Mouse (Mus musculus) thymus, postnatal 25 days (tissue): ENCODE results near the gene Gm29776.

Experiments
- DNase-seq: peaks from one replicate; pipeline ENCODE4 v3.0.0; 2022

Gene Gm29776

DNA sequence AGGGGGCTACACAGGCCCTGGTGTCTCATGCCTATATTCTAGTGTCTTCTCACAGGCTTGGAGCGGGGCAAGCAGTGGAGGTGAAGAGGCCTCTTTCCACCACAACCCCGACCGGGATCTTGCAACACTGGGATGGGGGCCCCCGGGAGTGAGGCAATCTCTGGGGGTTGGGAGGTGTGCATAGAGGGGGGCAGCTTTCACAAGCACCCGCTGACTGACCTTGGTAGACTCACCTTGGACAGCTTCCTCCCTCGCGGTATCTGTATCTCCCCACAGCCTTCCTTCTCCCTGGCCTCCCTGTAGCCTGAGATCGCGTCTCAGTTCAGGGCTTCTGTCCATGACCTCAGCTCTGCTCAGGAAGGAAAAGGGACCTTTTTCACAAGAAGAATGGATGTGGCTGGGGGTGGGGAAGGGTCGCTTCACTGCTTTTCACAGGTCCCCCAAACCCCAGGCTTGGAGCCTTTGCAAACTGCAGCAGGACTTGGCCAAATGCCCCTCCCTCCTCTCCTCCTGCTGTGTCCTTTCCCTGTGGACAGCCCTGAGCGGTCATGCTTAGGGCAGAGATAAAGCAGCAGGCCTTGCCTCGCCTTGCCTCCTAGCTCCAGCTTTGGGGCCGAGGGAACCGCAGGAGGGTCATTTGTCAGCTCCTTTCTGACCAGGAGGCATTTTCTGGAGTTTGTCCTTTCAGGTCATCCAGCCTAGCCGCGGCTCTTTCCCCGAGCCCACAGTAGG lies 8.1 kb upstream of the Gm29776 start:
- no peak for DNase-seq

DNA sequence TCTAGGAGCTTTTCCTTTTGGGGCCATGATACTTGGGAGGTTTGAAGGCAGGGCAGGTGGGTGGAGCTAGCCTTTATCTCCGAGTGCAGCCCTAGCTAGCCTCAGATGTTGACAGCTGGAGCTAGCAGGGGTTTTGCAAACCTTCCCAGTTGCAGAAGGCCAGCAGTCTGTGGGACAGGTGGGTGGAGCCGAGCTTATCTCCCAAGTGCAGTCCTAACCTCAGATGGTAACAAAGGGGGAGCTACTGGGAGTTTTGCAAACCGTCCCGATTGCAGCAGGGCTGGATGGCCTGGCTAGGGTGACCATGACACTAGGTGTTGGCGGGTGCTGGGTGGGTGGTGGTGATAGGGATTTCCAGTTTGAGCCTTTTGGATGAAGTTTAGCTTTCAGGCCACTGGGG lies 7.2 kb upstream of the Gm29776 start:
- no peak for DNase-seq

GRCm38 (mm10) chr14:54703207-54703606 lies 4.6 kb upstream of the Gm29776 start:
- no peak for DNase-seq

GRCm38 (mm10) chr14:54701298-54701697 lies 2.7 kb upstream of the Gm29776 start:
- DNase-seq: peak; percentile 88

DNA sequence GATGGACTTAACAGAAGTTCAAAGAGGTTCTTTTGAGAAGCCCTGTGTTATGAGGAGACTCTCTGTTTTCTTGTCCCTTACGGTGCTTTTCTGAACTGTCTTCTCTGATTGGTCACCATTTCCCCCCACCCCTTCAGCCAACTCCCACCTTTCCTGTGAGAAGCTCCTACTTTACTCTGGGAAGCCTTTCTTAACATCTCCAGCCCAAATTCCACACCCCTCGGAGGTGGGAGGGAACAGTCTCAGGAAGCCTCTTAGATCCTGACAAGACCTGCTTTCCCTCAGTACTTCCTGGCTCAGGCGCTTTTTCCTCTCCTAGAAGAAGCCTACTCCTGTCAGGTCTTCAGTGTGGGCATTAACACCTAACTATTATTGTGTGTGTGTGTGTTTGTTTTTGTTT lies 953 bp upstream of the Gm29776 start:
- no peak for DNase-seq

GRCm38 (mm10) chr14:54696752-54697151 lies 1.9 kb downstream of the Gm29776 start:
- DNase-seq: no peak

GRCm38 (mm10) chr14:54695042-54695441 lies 3.6 kb downstream of the Gm29776 start:
- DNase-seq: no peak

DNA sequence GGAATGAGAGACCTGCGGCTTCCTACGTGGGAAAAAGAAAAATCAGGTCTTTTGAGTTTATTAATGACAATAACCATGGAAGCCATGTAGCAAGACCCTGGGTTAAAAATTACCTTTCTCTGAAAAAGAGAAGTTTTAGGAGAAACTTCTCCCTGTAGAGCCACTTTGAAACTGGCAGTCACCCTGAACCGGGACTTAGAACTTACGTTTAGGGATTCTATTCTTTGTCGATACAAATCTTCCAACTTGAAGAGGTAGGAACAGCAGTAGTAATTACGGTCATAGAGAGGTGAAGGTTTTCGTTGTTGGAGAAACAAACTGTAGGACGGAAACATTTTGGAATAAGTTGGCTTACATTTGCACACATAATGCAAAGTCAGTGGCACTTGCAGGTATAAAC lies 11.4 kb downstream of the Gm29776 start:
- no peak for DNase-seq

DNA sequence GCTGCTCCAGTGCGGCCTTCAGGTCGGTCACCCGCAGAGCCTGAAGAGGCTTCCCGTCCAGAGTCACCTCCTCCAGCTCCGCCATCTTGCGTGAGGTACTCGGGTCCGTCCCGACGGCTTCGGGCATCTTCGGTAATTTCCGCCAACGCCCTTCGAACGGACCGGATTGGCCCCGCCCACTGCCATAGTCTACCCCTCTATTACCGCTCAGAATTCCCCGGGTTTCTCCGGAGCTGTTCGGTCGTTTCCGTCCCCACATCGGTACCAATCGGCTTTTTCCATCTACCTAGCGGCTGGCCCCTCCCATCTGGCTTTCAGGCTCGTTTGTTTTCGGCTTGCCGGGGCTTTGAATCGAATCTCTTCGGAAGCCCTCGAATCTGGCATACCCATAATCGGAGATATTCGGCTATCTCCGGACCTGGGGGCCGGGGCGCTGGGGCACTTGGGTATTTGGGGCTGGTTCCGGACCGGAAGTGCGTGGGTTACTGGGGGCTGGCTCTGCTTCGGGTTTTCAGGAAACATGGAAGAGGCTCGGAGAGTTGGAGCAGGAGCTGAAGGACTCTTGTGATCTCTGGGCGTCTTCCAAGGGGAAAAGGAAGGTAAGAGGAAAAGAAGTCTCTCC lies 12.0 kb downstream of the Gm29776 start, which contains the start of gene Acin1:
Acin1 (minus strand) TSS at position 410 of the 622 bp plus-strand sequence.
- peak; percentile 100 for DNase-seq

DNA sequence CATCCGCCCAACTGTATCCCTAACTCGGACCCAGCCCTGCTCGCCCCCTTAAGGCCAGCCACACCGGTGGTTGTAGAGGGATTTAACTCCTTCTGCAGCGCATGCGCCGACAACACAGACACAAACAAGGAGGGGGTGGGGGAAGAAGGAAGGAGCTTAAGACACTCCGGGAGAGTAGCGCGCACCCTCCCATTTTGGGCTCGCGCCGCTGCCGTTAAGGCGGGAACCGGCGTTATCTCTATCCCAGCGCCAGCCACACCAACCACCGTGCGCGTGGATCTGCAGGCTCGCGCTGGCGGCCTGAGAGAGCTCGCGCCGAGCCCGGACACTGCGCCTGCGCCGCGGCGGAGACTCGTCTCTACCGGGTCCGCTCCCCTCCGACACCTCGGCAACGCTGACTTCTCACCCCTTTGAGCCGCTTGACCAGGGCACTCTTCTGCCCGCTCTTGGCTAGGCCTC lies 12.5 kb downstream of the Gm29776 start, which contains the start of gene 1700123O20Rik:
1700123O20Rik (plus strand) TSS at position 154 of the 459 bp plus-strand sequence.
- peak; percentile 83 for DNase-seq

DNA sequence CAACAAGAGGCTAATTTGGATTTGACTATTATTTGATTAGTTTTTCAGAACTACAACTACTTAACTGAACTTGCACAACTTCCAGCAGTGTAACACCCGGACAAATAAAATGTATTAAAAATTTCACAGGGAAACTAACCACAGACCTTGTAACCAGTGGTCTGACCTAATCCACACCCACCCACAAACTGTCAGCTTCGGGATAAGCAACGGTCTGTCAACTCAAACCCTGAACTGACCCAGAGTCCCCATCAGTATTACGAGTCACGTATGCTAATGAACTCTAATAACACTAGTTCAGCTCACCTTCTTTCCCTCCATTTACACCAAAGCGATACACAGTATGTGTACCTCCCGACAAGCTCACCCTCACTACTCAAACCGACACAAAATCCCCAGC lies 13.2 kb downstream of the Gm29776 start:
- DNase-seq: no peak

- no peak for DNase-seq
Observed at GRCm38 (mm10) chr14:54682396-54682795, 16.2 kb downstream of the Gm29776 start.

GRCm38 (mm10) chr14:54678657-54679304 lies 19.9 kb downstream of the Gm29776 start:
- DNase-seq: no peak

DNA sequence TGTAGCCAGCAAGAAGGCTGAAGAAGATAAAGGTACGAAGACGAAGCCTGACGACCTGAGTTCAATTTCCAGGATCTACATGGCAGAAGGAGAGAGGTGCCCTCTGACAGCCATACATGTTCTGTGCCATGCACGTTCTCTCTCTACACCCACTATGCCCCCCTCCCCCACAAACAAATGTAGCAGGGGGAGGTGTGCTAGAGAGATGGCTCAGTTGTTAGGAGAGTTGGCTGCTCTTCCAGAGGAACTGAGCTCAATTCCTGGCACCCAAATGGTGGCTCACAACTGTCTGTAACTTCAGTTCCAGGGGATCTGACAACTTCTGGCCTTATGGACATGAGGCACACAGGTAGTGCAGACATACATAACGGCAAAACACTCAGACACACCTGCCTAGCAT lies 22.3 kb downstream of the Gm29776 start:
- no peak for DNase-seq

GRCm38 (mm10) chr14:54674317-54674716 lies 24.3 kb downstream of the Gm29776 start:
- no peak for DNase-seq

GRCm38 (mm10) chr14:54669381-54669780 lies 29.3 kb downstream of the Gm29776 start:
- peak; percentile 72 for DNase-seq

- DNase-seq: no peak
Observed at GRCm38 (mm10) chr14:54664477-54665222, 34.0 kb downstream of the Gm29776 start.

GRCm38 (mm10) chr14:54660009-54660408 lies 38.6 kb downstream of the Gm29776 start:
- DNase-seq: no peak

DNA sequence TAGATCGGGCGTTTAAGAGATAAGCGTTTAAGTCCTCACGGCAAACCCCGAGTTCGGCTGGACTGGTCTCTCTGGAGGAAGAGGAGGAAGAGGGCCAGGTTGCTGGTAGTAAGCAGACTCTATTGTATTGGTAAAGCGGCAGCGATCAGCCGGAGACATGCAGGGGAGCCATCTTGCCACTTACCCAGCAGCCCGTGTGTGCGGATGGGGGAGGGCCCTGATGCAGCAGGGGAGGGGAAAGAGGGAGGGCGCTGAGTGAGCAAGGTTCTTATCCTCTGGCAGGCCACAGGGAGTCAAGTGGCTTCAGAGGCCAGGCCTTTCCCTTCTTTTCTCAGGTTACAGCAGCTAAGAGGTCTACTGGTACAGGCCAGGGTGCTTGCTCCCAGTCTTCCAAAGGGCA lies 45.1 kb downstream of the Gm29776 start:
- DNase-seq: peak; percentile 86

DNA sequence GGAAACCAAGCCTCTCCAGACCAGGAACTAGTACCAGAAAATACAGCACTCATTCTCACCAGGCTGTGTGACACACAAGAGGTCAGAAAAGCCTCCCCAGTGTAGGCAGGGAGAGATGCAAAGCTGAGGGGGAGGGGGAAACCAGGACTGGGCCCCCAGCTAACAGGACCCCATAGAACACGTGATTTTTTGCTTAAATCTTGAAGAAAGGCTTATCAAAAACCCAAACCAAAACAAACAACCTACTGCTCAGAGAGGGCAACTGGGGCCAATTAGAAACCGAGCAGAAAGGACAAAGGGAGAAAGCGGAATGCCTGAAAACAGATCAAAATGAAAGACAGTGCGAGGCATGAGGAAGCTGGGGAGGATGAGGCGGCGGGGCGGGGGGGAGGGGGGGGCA lies 45.8 kb downstream of the Gm29776 start:
- peak; percentile 22 for DNase-seq

DNA sequence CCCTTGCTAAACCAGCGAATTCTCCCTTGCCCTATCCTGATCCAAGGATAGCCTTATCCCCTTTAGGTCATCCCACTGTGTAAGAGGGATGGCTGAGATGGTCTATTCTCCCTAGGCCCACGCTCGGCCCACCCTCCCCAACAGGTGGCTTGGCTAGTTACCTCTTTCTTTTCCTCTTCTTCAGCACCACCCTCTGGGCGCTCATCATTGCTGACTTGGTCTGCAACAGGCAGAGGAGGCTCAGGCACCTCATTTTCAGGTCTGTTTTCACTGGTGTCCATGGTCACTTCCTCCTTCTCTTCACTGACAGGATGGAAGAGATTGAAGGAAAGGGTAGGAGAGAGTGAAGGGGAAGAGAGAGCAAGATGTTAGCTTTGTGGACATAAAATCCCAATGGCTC lies 47.1 kb downstream of the Gm29776 start:
- DNase-seq: no peak

- DNase-seq: peak; percentile 90
Observed at GRCm38 (mm10) chr14:54650621-54651454, 47.8 kb downstream of the Gm29776 start.
